Mouse (Mus musculus): ENCODE results near the gene Rims4.

DNA sequence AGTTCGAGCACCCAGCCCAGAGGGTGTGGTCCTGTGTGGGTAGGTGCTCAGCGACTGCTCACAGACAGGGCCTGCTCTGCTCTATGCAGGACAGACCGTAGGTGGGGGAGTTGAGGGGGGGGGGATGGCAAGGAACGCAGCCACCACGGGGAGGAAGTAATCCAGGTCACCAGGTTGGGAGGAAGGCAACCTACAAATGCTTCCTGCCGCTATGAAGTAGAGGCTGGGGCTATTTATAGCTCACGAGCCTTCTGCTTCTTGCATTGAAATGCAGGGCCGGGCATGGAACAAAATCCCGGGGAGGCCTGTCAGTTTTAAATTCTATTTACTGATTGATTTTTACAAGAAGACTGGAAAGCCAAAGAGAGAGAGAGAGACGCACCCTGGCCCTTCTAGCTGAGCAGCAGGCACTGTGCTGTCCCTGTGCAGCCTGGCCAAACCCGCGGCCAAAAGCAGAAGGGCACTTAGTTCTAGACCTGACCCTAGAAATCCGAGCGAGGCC is 18.5 kb downstream of the Rims4 start:
- no peak for TF ChIP-seq CTCF (IDR thresholded peaks at IDR 0.05; ENCODE audit: low read depth)
- TF ChIP-seq EP300 (IDR thresholded peaks at IDR 0.05; ENCODE audit: low read depth): no peak

All from heart, postnatal 0 days (tissue).